Mouse (Mus musculus) embryonic fibroblast, embryonic 13.5 days (primary cell): ENCODE results near the gene Mief1.
A peak's percentile ranks its signal among the peaks of the same experiment; 100 is the strongest.

Experiments used
- CTCF ChIP-seq: IDR thresholded peaks from 2 replicates; pipeline ENCODE4 v1.5.1; 2011; ENCODE audit warnings: mild to moderate bottlenecking, control low read depth, low read length, moderate library complexity, borderline replicate concordance; ENCODE audit not compliant: insufficient read depth
- POLR2A ChIP-seq: IDR thresholded peaks from 2 replicates; pipeline ENCODE4 v1.6.1; 2011; ENCODE audit warnings: low read depth, mild to moderate bottlenecking, control low read depth, low read length, moderate library complexity

DNA sequence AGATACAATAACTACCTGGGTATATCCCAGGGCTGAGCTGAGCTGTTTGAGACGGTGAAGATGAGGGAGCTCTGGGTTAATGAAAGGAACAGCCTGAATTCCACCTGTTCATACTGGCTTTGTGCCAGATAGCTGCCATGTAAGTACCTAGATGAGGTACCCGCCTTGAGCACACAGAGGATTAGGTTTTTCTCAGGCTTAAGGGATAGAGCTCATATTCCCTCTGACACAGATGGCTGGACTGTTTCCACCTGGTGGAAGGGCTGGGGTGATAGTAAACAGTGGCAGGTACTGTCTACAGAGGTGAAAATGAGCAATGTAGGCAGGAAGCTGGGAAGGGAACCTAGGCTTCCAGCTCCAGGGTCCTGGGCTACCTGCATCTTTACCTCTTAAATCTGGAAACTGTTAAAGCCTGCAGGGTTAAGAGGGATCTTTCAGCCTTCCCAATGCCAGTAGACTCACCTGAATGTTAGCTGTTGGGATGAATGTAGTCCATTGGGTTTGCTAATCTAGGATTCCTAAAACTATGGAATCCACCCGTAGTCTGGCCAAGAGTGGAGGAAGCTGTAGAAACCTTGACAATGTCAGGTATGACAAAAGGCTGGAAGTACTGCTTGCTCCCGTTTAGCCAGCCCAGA, 23.9 kb downstream of the Mief1 start:
- no peak for TF ChIP-seq CTCF
- TF ChIP-seq POLR2A: peak; percentile 64
